Mouse (Mus musculus) monocyte, adult 5-6 weeks (primary cell): ENCODE results near the gene Slc9a1. TPM values are rescaled to one million over a fixed set of nuclear protein-coding genes. Genes with fewer than 3 reads are reported as not detected.

ENCODE experiments used
- ATAC-seq: fragments of 153-309, 156-312 bp; replicated peaks from 2 replicates; pipeline ENCODE4 v1.8.0; 2017; ENCODE audit warnings: mild to moderate bottlenecking; ENCODE audit not compliant: low TSS enrichment, insufficient number of reproducible peaks, severe bottlenecking, poor library complexity, low FRiP score
- total RNA-seq: library from RNA; stranded (forward); fragments of 200-1000, 200-491, 200-594 nt; gene quantifications from 3 replicates; pipeline ENCODE4 v1.2.3, GENCODE M21; 2017

The Slc9a1 gene
- total RNA-seq, 1 experiment from 2014 or later: 10.2 TPM

- peak; percentile 45; the same call in 1 of the 2 replicates for ATAC-seq
Observed at GRCm38 (mm10) chr4:133458044-133458443, 88.5 kb downstream of the Slc9a1 start.

- ATAC-seq: no peak
Observed at GRCm38 (mm10) chr4:133460006-133460405, 90.5 kb downstream of the Slc9a1 start.

DNA sequence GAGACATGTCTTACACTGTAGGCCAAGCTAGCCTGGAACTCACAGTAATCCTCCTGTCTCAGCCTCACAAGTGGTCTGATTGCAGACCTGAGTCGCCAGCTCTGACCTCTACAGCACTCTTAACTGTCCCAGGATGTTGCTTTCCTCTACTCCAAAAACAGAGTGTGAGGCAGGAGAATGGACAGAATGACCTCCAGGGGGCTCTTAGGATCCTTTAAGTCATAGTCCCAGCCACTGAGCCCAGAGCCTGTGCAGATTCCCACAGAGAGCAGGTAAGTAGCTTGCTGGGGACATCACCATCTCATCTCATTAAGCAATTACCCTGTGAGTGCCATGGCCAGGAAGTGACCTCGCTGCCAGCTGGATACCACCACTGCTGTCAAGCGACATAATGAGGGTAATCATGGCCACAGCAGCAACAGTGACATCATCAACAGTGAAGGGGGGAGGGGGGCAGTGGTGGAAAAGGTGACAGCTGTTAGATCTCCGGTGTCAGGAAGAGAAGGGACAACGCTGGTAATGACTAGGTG, 91.4 kb downstream of the Slc9a1 start:
- no peak for ATAC-seq

DNA sequence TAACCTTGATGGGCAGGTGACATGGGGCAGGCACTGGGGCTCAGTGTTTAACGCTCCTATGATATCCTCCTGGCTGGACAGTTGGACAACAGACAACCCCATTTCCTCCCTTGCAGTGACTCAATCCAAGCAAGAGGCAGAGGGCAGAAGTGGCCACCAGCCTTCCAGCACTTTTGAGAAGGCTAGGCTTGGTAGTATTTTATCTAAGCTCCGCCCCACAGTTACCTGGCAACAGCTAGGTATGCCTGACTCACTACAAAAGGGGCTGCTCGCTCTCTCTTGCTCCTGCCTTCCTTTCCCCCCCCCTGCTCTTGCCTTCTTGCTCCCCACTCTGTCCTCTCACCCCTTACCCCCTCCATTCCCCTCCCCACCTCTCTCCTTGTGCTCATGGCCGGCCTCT, 91.9 kb downstream of the Slc9a1 start:
- no peak for ATAC-seq

DNA sequence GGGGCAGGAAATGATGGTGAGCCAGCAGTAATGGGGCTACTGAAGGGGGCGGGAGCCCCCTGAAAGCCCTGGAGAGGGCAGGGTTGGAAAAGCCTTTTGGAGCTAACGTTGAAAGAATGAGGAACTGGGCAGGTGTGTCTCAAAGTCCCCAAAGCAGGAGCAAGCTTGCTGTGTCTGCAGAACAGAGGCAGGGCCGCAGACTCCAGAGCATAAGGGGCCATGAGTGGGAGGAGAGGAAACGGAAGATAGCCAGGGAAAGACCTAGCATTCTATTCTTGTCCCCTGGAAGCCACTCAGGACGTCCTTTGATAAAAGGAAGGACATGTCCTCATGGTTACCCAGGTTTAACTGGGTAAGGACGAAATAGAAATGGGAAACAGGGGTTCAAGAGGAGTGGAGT, 93.7 kb downstream of the Slc9a1 start:
- ATAC-seq: no peak

- peak; percentile 90 for ATAC-seq
Observed at GRCm38 (mm10) chr4:133468080-133468479, 98.6 kb downstream of the Slc9a1 start.

GRCm38 (mm10) chr4:133469122-133469521, 99.6 kb downstream of the Slc9a1 start:
- no peak for ATAC-seq

DNA sequence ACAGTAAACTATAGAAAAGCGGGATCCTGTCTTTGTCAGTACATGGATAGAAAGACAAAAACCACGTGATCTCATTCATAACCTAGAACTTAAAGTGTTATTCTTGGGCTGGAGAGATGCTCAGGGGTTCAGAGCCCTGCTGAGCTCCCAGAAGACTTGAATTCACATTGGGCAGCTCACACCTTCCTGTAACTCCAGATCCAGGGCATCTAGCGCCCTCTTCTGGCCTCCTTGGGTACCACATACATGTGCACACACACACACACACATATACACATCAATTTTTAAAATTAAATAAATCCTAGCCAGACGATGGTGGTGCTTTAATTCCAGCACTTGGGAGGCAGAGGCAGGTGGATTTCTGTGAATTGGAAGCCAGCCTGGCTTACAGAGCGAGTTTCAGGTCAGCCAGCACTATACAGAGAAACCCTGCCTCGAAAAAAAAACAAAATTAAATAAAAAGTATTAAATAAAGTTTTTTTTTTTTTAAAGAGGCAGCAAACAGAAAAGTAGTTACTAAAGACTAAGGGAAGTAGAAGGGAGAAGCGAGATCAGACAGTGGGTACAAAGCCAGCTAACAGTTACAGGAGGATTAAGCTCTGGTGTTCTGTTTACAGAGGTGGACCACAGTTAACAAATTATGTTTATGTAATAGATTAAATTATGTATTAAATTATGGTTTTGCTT, 101.8 kb downstream of the Slc9a1 start:
- no peak for ATAC-seq

Other genes with a start within 250 kb of the Slc9a1 start
- gene Wasf2, start 239.2 kb upstream of the Slc9a1 start, total RNA-seq: 66.9 to 107 TPM (median 85.9 TPM) in 3 replicates
- gene Cd164l2, start 157.6 kb upstream of the Slc9a1 start, total RNA-seq: not detected in 3 replicates
- not detected in 3 replicates for gene Gpr3, start 157.2 kb upstream of the Slc9a1 start, total RNA-seq
- gene Map3k6, start 128.9 kb upstream of the Slc9a1 start, total RNA-seq: 0.87 to 12.3 TPM (median 3.8 TPM) in 3 replicates
- gene Sytl1, start 106.6 kb upstream of the Slc9a1 start, total RNA-seq: 1.4 to 7.1 TPM (median 4.4 TPM) in 3 replicates
- 13.8 to 25.7 TPM (median 19.1 TPM) in 3 replicates for gene Tmem222, start 91.9 kb upstream of the Slc9a1 start, total RNA-seq
- gene Wdtc1, start 16.2 kb upstream of the Slc9a1 start, total RNA-seq: 10.9 to 11.7 TPM (median 11.3 TPM) in 3 replicates
- gene Tent5b, start 110.4 kb downstream of the Slc9a1 start, total RNA-seq: not detected in 3 replicates
- gene Trnp1, start 128.8 kb downstream of the Slc9a1 start, total RNA-seq: not detected in 3 replicates
- not detected in 3 replicates for gene Kdf1, start 149.3 kb downstream of the Slc9a1 start, total RNA-seq
- 88.6 to 116 TPM (median 99.8 TPM) in 3 replicates for gene Nudc, start 176.3 kb downstream of the Slc9a1 start, total RNA-seq
- gene Nr0b2, start 183.7 kb downstream of the Slc9a1 start, total RNA-seq: not detected in 3 replicates
- 30.9 to 41.9 TPM (median 32.6 TPM) in 3 replicates for gene Gpatch3, start 205.0 kb downstream of the Slc9a1 start, total RNA-seq
- 6.9 to 18.7 TPM (median 16.5 TPM) in 3 replicates for gene Gpn2, start 214.7 kb downstream of the Slc9a1 start, total RNA-seq
- 6.3 to 20.1 TPM (median 7.1 TPM) in 3 replicates for gene Sfn, start 232.5 kb downstream of the Slc9a1 start, total RNA-seq